Mouse (Mus musculus) intestine, embryonic 15.5 days (tissue): Measurements from ENCODE around the gene Stag1. TPM values are rescaled to one million over a fixed set of nuclear protein-coding genes. Genes with fewer than 3 reads are reported as not detected.
"Not testable (repeated sequence)": the region's sequence is repeated elsewhere in the genome, so short reads cannot be mapped to it uniquely, and the experiment has no call there.

Source experiments
- ATAC-seq: fragments of 200-750 bp; cut with Nextera tagmentation; 2 replicates; pipeline ENCODE4 v1.8.0; 2017; ENCODE audit warnings: moderate TSS enrichment, moderate library complexity
- H3K27ac ChIP-seq: fragments of 300-500 bp; sonication (generic); 2 replicates; pipeline ENCODE4 v1.5.1; 2015; ENCODE audit warnings: mild to moderate bottlenecking, inconsistent platforms
- H3K27me3 ChIP-seq: fragments of 300-500 bp; sonication (generic); replicated peaks from 2 replicates; pipeline ENCODE4 v1.6.1; 2015; ENCODE audit warnings: inconsistent platforms
- H3K36me3 ChIP-seq: fragments of 300-500 bp; sonication (generic); 2 replicates; pipeline ENCODE4 v1.6.1; 2015; ENCODE audit warnings: inconsistent platforms
- H3K4me1 ChIP-seq: fragments of 300-500 bp; sonication (generic); replicated peaks from 2 replicates; pipeline ENCODE4 v1.6.1; 2015; ENCODE audit warnings: inconsistent platforms
- H3K4me2 ChIP-seq: fragments of 300-500 bp; sonication (generic); replicated peaks from 2 replicates; pipeline ENCODE4 v1.6.1; 2015; ENCODE audit warnings: mild to moderate bottlenecking, inconsistent platforms
- H3K4me3 ChIP-seq: fragments of 300-500 bp; sonication (generic); replicated peaks from 2 replicates; pipeline ENCODE4 v1.5.1; 2015; ENCODE audit warnings: inconsistent platforms
- H3K9ac ChIP-seq: fragments of 300-500 bp; sonication (generic); 2 replicates; pipeline ENCODE4 v1.6.1; 2015; ENCODE audit warnings: inconsistent platforms
- H3K9me3 ChIP-seq: fragments of 300-500 bp; sonication (generic); 2 replicates; pipeline ENCODE4 v1.6.1; 2016; ENCODE audit warnings: inconsistent platforms
- WGBS: fragments of 180-500 bp; shearing (Covaris S2); methylation state at CpG from one replicate; pipeline ENCODE4 v1.1.7; 2015; 5-methylcytosine and 5-hydroxymethylcytosine counted together
- polyA plus RNA-seq: library from polyadenylated mRNA; unstranded; fragments of >200 nt; fragmentation: Nextera tagmentation; extraction: Ambion mirVana; gene quantifications from 2 replicates; pipeline ENCODE4 v1.2.1, GENCODE M21; 2015

Gene Stag1
- polyA plus RNA-seq, 1 experiment from 2014 or later: 37.3 TPM

DNA sequence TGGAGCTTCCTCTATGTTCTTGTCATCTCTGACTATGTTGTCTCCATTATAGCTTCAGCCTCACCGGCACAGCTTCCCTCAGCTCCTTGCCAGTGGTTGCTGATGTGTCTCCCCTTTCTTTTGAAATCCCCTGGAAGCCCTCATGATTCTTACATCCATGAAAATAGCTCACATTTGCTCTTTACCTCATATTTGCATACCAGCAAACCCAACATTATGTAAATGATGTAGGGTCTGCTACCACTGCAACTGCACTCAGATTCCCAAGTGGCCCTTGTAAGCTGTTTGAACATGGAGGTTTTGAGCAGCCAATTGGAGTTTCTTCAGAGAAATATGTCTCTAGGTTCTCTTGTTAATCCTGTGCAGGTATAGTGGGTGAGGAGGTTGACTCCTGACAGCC lies 110.0 kb downstream of the Stag1 start:
- H3K27me3 ChIP-seq: no peaks in the 10 kb centered on the region
- H3K9ac ChIP-seq: no peak overlapping the region
- H3K36me3 ChIP-seq: no peaks in the 10 kb centered on the region
- 91% methylated on average over 1 of the region's 1 CpGs for WGBS
- no peak overlapping the region for H3K4me3 ChIP-seq
- no peak overlapping the region for H3K27ac ChIP-seq
- H3K9me3 ChIP-seq: no peaks in the 10 kb centered on the region
- no peak overlapping the region for H3K4me2 ChIP-seq
- no peaks in the 10 kb centered on the region for H3K4me1 ChIP-seq
- ATAC-seq: no peak

DNA sequence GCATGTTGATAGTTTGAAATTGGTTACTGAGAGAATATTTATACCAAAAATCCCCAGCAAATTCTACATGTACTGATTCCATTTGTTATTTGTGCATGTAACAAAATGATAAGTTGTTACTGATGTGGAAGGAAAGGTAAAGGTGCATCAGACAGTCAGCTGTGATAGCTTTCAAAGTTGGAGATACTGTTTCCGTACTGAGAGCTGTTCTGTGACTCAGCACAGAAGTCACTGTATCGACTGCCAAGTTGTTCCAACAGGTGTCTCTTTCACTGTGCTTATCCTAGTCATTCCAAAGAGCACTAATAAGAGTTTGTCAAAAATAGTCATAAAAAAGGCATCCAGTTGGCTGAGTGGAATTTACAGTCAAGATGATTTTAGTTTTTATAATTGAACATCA lies 114.1 kb downstream of the Stag1 start:
- Histone ChIP-seq H3K4me3 (no peak overlapping the region), H3K4me1 (no peaks in the 10 kb centered on the region), H3K27me3 (no peaks in the 10 kb centered on the region), H3K9me3 (no peaks in the 10 kb centered on the region), H3K4me2 (no peak overlapping the region), H3K27ac (no peak overlapping the region), H3K9ac (no peak overlapping the region), H3K36me3 (no peaks in the 10 kb centered on the region)
- no peak for ATAC-seq
- 73% methylated on average over 2 of the region's 2 CpGs for WGBS

DNA sequence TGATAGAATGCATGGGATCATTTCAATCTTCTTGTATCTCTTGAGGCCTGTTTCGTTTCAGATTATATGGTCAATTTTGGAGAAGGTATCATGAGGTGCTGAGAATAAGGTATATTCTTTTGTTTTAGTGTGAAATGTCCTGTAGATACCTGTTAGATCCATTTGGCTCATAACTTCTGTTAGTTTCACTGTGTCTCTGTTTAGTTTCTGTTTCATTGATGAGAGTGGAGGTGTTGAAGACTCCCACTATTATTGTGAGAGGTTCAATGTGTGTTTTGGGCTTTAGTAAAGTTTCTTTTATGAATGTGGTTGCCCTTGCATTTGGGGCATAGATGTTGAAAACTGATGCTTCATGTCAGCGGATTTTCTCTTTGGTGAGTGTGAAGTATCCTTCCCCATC lies 127.2 kb downstream of the Stag1 start:
- H3K27me3 ChIP-seq, H3K36me3 ChIP-seq, H3K4me1 ChIP-seq, H3K9ac ChIP-seq, H3K27ac ChIP-seq, H3K4me3 ChIP-seq, ATAC-seq, H3K4me2 ChIP-seq, H3K9me3 ChIP-seq: not testable (repeated sequence)
- WGBS: 95% methylated on average over 2 of the region's 2 CpGs

DNA sequence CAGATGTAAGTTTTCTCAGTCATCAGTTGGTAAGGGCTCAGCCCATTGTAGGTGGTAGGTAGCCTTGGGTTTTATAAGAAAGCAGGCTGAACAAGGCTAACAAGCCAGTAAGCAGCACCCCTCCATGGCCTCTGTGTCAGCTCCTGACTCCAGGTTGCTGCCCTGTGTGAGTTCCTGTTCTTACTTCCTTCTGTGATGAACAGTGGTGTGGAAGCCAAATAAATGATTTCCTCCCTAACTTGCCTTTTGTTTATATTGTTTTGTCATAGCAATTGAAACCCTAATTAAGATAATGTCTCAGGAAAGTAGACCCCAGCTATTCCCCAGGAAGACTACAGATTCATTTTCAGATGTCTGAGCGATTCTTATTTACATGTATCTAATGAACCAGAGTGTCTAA lies 134.2 kb downstream of the Stag1 start:
- no peak overlapping the region for H3K9ac ChIP-seq
- ATAC-seq: no peak
- WGBS: 89% methylated on average over 1 of the region's 1 CpGs

DNA sequence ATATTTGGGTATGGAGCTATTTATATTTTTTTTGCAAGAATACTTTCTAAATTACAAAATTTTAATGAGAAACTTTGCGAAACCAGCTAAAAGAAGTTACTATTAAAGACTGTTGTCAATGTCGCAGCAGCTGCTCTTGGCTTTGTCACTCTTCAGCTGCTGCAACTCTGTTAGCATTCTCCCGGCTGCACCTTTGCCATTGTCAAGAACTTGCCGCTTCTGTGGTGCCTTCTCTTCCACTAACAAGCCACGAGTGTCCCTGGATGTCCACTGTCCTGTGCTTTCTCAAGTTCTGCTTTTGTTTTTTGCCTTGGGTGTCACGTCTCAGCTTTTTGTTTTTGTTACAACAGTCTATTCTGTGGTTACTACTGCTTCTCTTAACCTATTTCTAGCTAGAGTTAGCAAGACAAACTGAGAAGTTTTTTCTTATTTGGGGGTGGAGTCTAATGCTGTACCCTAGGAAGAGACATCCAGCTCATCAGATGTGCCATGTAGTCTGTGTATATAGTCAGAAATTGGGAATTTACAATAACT lies 136.4 kb downstream of the Stag1 start:
- no peak overlapping the region for H3K4me2 ChIP-seq
- no peaks in the 10 kb centered on the region for H3K4me1 ChIP-seq
- H3K4me3 ChIP-seq: no peak overlapping the region
- no peak for ATAC-seq
- no peak overlapping the region for H3K27ac ChIP-seq
- H3K36me3 ChIP-seq: 0 out of 2 replicates have a peak, but pooled peaks cover 2% of the 10 kb centered on the region
- 79% methylated on average over 6 of the region's 6 CpGs for WGBS
- no peaks in the 10 kb centered on the region for H3K9me3 ChIP-seq
- H3K9ac ChIP-seq: no peak overlapping the region
- no peaks in the 10 kb centered on the region for H3K27me3 ChIP-seq

More for the DNA sequence above, 134.2 kb downstream of the Stag1 start:
- H3K4me2 ChIP-seq: no peak overlapping the region
- no peaks in the 10 kb centered on the region for H3K36me3 ChIP-seq
- no peak overlapping the region for H3K4me3 ChIP-seq
- no peaks in the 10 kb centered on the region for H3K4me1 ChIP-seq
- H3K27ac ChIP-seq: no peak overlapping the region
- no peaks in the 10 kb centered on the region for H3K27me3 ChIP-seq
- no peaks in the 10 kb centered on the region for H3K9me3 ChIP-seq

DNA sequence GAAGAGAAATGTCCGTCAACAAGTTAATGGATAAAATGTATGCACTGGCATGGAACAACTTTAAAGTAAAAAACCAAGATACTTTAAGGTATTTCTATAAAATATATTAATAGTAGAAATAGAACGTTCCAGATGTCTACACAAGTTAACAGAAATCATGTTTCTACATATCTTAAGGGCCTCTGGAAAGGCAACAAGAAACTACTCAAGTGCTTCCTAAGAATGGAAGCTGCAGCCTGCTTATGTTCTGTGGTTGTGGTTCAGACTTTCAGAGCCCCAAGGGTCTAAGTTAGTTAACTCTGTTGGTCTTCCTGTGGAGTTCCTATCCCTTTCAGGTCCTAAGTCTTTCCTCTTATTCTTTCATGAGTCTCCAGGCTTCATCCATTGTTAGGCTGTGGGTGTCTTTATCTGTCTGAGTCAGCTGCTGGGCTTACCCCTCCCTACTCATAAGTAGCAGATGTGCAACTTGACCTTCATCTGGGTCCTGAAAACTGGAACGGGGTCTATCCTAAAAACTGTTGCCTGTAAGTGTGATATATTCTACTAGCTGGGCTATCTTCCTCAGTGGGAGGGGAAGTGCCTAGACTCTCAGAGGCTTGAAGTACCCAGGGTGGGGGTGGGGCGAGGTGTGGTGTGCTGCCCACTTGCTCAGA lies 138.5 kb downstream of the Stag1 start:
- H3K4me2 ChIP-seq: no peak overlapping the region

DNA sequence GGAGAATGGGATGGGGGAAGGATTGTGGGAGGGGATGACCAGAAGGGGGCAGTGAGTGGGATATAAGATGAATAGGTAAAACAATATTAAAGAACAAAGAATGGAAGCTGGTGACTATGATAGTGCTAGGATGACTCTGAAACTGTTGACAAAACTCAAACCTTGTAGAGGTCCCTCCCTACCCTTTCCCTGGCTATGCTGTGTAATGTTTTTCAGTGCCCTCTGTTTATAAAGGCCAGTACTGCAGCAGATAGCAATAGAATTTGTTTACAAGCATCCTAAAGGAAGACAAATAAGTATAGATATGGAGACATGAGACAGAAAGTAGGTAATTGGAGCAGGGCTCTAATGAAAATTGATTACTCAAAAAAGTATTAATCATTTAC lies 139.0 kb downstream of the Stag1 start:
- Histone ChIP-seq H3K4me1 (no peaks in the 10 kb centered on the region), H3K27me3 (no peaks in the 10 kb centered on the region), H3K27ac (no peak overlapping the region), H3K9ac (no peak overlapping the region), H3K36me3 (0 out of 2 replicates have a peak, but pooled peaks cover 2% of the 10 kb centered on the region), H3K9me3 (no peaks in the 10 kb centered on the region), H3K4me2 (no peak overlapping the region), H3K4me3 (no peak overlapping the region)
- ATAC-seq: no peak

More for the DNA sequence above, 138.5 kb downstream of the Stag1 start:
- Histone ChIP-seq H3K27me3 (no peaks in the 10 kb centered on the region), H3K9ac (no peak overlapping the region), H3K9me3 (no peaks in the 10 kb centered on the region), H3K36me3 (0 out of 2 replicates have a peak, but pooled peaks cover 2% of the 10 kb centered on the region), H3K4me3 (no peak overlapping the region), H3K4me1 (no peaks in the 10 kb centered on the region), H3K27ac (no peak overlapping the region)
- ATAC-seq: no peak
- WGBS: 75% methylated on average over 4 of the region's 4 CpGs

DNA sequence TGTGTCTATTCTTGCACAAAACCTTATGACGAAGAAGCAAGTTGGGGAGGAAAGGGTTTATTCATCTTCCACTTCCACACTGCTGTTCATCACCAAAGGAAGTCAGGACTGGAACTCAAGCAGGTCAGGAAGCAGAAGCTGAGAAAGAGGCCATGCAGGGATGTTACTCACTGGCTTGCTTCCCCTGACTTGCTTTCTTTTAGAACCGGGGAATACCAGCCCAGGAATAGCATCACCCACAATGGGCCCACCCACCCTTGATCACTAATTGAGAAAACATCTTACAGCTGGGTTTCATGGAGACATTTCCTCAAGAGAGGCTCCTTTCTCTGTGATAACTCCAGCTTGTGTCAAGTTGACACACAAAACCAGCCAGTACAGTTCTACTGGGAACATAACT lies 179.6 kb downstream of the Stag1 start:
- ATAC-seq, H3K36me3 ChIP-seq, H3K27me3 ChIP-seq, H3K4me3 ChIP-seq, H3K4me1 ChIP-seq, H3K27ac ChIP-seq, H3K9ac ChIP-seq, H3K4me2 ChIP-seq, H3K9me3 ChIP-seq: not testable (repeated sequence)
- 88% methylated on average over 2 of the region's 2 CpGs for WGBS

DNA sequence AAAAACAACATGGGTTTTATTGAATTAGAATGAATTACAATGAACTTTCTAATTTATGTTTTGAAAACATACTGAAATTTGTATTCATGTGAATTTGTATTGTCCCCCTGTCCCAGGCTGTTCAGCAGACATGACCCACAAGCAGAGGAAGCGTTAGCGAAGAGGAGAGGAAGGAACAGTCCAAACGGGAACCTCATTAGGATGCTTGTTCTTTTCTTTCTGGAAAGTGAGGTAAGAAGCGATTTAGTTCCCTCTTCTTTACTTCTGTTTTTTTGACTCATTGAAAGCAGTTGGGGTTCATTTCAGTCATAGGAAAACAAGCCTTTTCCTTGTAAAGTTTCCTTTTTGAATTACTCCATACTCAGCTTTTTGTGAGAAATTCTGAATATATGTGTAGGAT lies 268.4 kb downstream of the Stag1 start:
- Histone ChIP-seq H3K4me2 (no peak overlapping the region), H3K27ac (no peak overlapping the region), H3K9ac (no peak overlapping the region), H3K36me3 (no peaks in the 10 kb centered on the region), H3K9me3 (no peaks in the 10 kb centered on the region), H3K4me3 (no peak overlapping the region), H3K27me3 (no peaks in the 10 kb centered on the region), H3K4me1 (no peaks in the 10 kb centered on the region)
- 82% methylated on average over 4 of the region's 4 CpGs for WGBS
- ATAC-seq: no peak

DNA sequence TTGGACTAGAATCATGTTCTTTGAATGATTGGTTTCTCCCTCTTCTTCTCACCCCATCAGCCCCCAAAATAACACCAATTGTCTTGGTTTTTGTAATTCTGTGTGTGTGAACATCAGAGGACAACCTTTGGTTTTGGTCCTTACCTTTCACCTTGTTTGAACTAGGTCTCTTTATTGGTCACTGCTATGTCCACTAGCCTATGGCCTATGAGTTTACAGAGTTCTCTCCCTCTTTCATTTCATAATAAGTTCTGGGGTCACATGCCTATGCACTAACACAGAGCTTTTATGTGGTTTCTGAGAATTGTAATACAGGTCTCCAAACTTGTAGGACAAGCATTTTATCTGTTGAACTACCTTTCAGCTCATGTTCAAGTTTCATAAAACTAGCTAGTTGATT lies 272.0 kb downstream of the Stag1 start:
- no peaks in the 10 kb centered on the region for H3K27me3 ChIP-seq
- no peak overlapping the region for H3K4me3 ChIP-seq
- no peaks in the 10 kb centered on the region for H3K9me3 ChIP-seq
- no peak overlapping the region for H3K9ac ChIP-seq
- H3K36me3 ChIP-seq: no peaks in the 10 kb centered on the region
- no peak overlapping the region for H3K4me2 ChIP-seq
- no peaks in the 10 kb centered on the region for H3K4me1 ChIP-seq
- no peak overlapping the region for H3K27ac ChIP-seq
- no peak for ATAC-seq

DNA sequence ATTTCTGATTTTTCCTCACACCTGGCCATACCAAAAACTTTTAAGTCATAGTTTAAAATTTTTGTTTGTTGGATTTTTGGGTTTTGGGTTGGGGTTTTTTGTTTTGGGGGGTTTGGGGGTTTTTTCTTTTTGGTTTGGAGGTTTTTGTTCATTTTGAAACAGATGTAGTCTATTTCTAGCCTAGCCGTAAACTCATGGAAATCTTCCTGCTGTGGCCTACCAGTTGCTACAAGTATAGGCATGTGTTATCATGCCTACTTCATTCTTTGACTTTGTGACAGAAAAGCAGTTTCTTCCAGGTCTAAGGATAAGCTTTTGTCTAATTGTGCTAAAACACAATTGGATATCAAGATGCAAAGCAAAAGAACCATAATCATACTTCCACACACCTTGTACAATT lies 298.5 kb downstream of the Stag1 start:
- no peak overlapping the region for H3K27ac ChIP-seq
- no peak for ATAC-seq
- H3K4me3 ChIP-seq: no peak overlapping the region
- 97% methylated on average over 1 of the region's 1 CpGs for WGBS
- H3K9me3 ChIP-seq: no peaks in the 10 kb centered on the region
- H3K4me1 ChIP-seq: no peaks in the 10 kb centered on the region
- H3K4me2 ChIP-seq: no peak overlapping the region
- H3K9ac ChIP-seq: no peak overlapping the region
- no peaks in the 10 kb centered on the region for H3K36me3 ChIP-seq
- H3K27me3 ChIP-seq: no peaks in the 10 kb centered on the region

DNA sequence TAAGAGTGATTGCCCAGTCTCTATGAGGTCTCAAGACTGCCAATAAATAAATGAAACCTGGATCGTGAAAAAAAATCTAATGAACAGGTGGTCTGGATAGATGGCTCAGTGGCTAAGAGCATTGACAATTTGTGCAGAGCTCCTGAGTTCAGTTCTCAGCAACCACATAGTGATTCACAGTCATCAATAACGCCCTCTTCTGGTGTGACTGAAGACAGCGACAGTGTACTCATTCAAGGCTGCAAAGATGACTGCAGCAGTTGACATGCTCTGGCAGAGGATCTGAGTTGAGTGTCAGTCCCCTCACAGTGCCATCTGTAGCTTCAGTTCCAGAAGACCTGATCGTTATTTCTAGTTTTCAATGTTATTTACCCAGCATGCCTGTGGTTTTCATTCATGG lies 300.4 kb downstream of the Stag1 start:
- H3K27ac ChIP-seq: no peak overlapping the region
- H3K27me3 ChIP-seq: no peaks in the 10 kb centered on the region
- 88% methylated on average over 4 of the region's 4 CpGs for WGBS
- H3K9ac ChIP-seq: no peak overlapping the region
- no peak for ATAC-seq
- no peaks in the 10 kb centered on the region for H3K9me3 ChIP-seq
- no peaks in the 10 kb centered on the region for H3K4me1 ChIP-seq
- no peak overlapping the region for H3K4me2 ChIP-seq
- H3K36me3 ChIP-seq: no peaks in the 10 kb centered on the region
- H3K4me3 ChIP-seq: no peak overlapping the region

DNA sequence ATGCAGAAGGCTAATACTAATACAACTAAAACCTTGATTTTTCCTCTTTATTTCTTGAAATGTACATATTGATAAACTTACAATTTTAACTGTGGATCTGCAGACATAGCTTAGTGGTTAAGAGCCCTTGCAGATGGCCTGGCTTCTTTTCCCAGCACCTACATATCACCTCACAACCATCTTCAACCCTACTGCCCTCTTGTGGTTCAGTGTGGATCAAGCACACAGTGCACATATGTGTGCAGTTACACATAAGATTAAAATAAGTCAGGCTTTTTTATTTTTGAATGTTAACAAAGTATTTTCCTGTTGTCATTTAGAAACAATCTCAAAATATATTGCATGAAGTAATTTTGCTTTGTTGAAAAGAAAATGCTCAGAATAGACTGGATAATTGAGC lies 312.8 kb downstream of the Stag1 start:
- ATAC-seq: no peak
- Histone ChIP-seq H3K9me3 (no peaks in the 10 kb centered on the region), H3K36me3 (no peaks in the 10 kb centered on the region; the same call in 1 of the 2 replicates), H3K4me2 (no peak overlapping the region), H3K9ac (no peak overlapping the region), H3K27ac (no peak overlapping the region), H3K4me1 (no peaks in the 10 kb centered on the region), H3K27me3 (no peaks in the 10 kb centered on the region), H3K4me3 (no peak overlapping the region)
